Mouse (Mus musculus) adrenal gland (tissue): ENCODE results near the gene Lyrm4.

Experiments
- intact Hi-C: fragments of 180-260 bp; cut with DNase I; formaldehyde crosslinking; loops from one replicate; pipeline ENCODE4 v1.15.1; 2025
- long read RNA-seq, 2 experiments: library from polyadenylated mRNA; unstranded; transcript quantifications; one replicate each; pipeline ENCODE4 v2.0.0; 2020; ENCODE audit warnings: borderline replicate concordance in 1 of 2; ENCODE audit not compliant: insufficient replicate concordance in 1 of 2

Lyrm4 gene
- long read RNA-seq, experiment 1, transcript Lyrm4-201 (3 exons, 2,086 nt), result major isoform, 73 of 78 reads
- long read RNA-seq, experiment 1, partial matches to known transcripts, result 3 of 78 reads
- long read RNA-seq, experiment 1, other reads (novel, unspliced or antisense), result 2 of 78 reads
- long read RNA-seq, experiment 2, transcript Lyrm4-201 (3 exons, 2,086 nt), result major isoform, 39 of 41 reads
- long read RNA-seq, experiment 2, partial matches to known transcripts, result 0 of 41 reads
- long read RNA-seq, experiment 2, other reads (novel, unspliced or antisense), result 2 of 41 reads

DNA sequence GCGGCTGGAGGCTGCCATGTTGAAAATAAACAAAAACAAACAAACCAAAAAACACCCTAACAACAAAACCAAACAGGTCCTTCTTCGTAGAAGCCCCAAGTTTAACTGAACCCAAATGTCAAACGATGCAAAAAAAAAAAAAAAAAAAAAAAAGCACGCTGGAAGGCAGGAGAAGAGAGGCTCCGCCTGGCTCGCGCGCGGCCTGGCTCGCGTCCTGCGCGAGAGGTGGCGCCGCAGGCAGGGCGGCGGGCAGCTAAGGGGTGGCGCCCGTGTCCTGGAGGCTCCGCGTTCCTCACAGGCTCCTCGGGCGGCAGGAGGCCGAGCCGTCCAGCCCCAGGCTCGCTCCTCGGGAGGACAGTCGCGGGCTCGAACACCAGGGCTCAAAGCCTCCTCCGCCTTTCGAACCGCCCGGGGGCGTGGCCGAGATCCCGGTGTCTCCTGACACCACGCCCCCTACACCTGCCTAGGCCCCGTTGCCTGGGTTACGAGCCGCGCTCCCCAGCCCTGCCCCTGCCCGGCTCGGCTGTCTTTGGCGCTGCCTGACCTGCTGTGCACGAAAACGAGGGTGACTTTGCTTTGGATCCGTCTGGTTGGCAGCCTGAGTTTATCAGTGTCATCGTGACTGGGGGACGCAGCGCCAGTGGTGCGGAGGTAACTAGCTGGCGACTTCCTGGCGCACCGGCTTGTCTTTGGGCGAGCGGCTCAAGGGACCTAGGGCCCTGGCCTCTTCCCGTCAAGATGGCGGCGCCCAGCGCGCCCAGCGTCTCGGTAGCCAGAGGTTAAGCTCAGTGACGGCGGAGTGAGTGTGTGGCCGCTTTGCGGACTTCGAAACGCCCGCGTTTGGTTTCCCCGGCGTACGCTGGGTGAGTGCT lies at the start of gene Lyrm4, which contains the start of gene Fars2:
TSS of gene Lyrm4 (minus strand) at position 384 of the 872 bp plus-strand sequence.
TSS of gene Fars2 (plus strand) at position 270 of the 872 bp plus-strand sequence.
- intact Hi-C loops, result no loop called here

GRCm38 (mm10) chr13:36163898-36164297 lies 46.6 kb upstream of the Lyrm4 start:
- intact Hi-C loops, result no loop called here

- intact Hi-C loops, result no loop called here
Observed at GRCm38 (mm10) chr13:36163411-36163810, 46.1 kb upstream of the Lyrm4 start.

DNA sequence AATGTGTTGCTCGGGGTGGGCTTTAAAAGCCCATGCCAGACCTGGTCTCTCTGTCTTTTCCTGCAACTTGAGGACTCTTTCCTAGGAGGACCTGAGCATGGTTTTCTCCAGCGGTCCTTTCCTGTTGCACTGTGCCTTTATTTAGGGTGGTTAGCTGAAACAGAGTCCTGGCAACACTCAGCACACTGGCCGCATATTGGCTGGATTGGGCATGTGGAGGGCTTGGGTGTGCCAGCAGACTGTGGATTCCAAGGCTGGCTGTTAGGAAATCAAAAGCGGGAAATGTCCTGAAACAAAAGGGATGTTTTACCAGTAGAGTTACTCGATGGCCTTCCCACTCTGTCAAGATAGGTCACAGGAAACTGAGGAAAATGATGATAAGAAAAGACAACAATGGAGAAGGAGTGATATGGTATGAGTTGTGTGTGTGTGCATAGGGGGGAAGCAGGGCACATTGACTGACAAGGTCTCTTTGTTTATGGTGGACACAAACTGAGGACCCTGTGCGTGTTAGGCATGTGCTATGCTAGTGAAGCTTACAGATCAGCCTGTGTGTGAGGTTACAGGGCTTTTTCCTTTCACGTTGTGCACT lies 39.1 kb upstream of the Lyrm4 start:
- intact Hi-C loops, result no loop called here

GRCm38 (mm10) chr13:36152728-36153498 lies 35.6 kb upstream of the Lyrm4 start:
- intact Hi-C loops, result no loop called here

- intact Hi-C loops, result no loop called here
Observed at GRCm38 (mm10) chr13:36150272-36150671, 32.9 kb upstream of the Lyrm4 start.

DNA sequence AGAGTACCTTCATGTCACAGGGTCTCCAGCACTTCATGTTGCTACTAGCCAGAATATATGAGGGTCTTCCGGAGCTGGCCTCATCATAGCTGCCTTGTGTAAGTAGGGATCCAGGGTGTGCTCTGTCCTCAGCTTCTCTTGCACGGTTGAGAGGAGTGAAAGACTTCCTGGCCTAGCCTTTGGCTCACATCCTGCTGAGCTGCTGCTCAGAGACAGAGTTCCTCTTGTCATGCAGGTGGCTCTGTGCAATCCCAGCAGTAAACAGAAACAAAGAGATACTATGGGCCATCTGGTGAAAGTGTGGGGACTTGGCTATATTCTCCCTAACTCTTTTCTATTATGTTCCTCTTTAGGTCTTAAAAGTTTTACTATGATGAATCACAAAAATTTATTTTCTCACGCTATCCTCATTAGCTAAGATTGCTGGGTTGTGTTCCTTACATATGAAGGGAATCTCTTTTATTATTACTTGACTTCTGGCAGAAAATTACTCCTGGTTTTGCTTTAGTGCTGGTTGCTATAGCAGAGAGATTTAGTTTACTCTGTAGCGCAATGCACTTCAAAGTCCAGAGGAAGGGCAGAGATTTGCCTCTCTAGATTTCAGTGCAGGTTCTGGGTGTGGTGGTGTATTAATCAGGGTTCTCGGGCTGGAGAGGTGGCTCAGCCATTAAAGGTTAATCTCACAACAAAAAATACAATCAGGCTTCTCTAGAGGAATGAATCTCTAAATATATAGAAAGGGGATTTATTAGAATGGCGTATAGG lies 32.0 kb upstream of the Lyrm4 start:
- intact Hi-C loops, result no loop called here

DNA sequence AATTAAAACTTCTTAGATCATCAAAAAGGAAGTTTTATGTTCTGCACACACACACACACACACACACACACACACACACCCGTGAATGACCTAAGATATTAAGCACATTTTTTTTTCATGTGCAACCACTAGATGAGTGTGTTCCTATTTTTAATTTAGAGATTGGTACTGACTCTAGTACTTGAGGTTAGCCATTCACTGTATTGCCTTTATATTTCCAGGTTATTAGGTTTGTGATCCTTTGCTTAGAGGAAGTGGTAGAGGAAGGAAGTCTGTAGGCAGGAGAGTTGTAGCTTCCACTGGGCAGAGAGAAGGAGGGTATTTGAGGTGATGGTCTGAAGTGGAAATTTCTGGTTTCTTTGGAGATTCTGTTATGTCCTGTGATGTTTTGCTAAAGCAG lies 28.3 kb upstream of the Lyrm4 start:
- intact Hi-C loops, result no loop called here

- intact Hi-C loops, result no loop called here
Observed at GRCm38 (mm10) chr13:36140247-36141016, 23.1 kb upstream of the Lyrm4 start.

- intact Hi-C loops, result no loop called here
Observed at GRCm38 (mm10) chr13:36139703-36140102, 22.4 kb upstream of the Lyrm4 start.

DNA sequence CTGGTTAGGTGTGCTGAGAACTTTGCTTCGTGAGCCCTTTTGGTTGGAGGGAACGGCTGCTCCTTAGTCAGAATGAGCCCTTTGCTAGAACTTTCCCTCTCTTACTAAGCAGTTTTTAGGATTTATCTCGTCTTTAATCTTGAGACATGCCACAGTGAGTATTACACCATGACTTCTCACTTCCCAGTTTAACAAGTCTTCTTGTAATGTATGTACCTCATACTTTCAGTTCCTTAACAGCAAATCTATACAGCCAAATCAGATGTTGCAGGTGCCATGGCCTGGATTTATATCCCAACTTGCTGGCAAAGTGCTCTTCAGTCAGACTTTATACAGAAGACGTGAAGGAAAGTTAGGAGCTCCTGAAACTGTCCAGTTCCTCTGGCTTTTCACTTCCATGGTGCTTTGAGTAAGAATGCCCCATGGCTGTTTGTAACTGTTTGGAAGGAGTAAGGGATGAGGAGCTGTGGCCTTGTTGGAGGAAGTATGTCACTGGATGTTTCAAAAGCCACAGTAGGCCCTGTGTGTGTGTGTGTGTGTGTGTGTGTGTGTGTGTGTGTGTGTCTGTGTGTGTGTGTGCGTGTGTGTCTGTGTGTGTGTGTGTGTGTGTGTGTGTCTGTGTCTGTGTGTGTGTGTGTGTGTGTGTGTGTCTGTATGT lies 14.8 kb upstream of the Lyrm4 start:
- intact Hi-C loops, result no loop called here

GRCm38 (mm10) chr13:36131401-36131800 lies 14.1 kb upstream of the Lyrm4 start:
- intact Hi-C loops, result no loop called here

DNA sequence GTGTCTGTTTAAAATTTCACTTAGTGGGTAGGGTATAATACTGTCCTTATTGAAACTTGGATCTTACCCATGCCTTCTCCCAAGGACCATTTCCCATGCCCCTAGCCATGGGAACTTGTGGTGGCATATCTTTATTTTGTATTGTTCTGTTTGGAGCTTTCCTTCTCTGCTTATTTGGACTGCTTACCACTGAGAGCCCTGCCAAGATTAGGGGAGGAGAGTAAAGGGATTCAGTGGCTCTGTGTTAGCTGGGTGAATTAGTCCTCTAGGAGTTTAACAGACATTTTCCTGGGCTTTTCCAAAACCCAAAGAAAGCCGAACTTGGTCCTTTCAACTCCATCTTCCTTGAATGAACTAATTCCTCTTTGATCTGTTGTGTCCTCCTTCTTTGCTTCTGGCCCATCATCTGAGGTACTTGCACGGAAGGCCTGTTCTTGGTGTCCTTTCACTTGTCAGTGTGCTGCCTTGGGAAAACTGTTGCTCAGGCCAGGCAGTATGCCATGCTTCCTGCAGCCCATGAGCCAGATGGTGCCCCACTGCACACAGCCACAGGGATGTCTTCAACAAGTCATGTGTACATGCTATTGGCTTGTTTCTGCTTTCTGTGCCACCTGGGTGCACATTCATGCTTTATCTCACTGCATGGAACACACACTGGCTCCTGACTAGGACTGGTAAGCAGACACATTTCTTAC lies 12.2 kb upstream of the Lyrm4 start:
- intact Hi-C loops, result no loop called here

DNA sequence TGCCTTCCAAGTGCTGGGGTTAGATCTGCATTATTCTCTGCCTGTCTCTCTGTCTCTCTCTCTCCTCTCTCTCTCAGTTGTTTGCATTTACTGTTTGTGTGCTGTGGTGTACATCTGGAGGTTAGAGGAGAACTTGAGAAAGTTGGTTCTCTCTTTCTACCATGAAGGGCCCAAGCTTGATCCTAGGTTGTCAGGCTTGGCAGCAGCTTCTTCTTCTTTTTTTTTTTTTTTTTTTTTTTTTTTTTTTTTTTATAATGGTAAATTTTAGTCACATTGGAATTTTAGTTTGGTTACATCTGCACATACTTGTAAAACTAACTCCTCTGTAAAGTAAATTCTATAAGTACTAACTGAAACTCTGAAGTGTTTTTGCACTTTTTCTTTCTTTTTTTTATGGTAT lies 3.3 kb upstream of the Lyrm4 start:
- intact Hi-C loops, result no loop called here

DNA sequence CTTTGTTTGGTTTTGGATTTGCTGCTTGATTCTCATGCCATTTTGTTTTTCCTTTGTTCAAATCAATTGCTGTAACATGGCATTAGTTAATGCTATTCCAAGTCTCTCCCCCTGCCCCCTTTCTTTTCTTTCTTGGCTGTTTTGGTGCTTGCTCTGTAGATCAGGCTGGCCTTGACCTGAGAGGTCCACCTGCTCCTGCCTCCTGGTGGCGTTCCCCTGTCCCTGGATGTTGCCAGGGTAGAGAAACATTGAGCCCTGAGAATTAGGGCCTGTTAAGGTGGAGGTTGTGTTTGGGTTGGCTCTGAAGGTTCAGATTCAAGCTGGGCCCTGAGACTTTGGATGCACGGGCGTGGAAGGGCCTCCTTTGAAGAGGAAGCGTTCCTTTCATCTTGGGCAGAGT lies 2.4 kb upstream of the Lyrm4 start:
- intact Hi-C loops, result no loop called here

GRCm38 (mm10) chr13:36116520-36117142 lies 695 bp downstream of the Lyrm4 start:
- intact Hi-C loops, result no loop called here

DNA sequence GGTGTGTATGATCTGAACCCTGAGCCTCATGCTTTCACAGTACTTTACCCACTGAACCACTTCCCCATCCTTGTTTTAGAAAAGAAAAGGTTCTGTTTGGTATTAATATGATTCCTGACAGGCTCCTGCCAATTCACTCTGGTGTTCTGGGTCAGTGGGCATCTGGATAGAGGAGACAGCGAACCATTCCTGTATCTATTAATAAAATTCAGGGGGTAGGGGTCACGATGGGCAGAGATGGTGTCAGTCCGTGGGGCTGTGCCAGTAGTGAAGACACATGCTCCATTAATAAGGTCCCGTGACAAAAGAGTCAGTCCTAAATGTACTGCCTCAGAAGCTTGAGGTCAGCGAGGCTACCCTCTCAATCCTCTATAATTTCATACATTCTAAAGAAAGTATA lies 4.1 kb downstream of the Lyrm4 start:
- intact Hi-C loops, result loop anchor here (5.0 kb wide), 1 partner anchor 96 kb away; no protein-coding TSS in a partner anchor

DNA sequence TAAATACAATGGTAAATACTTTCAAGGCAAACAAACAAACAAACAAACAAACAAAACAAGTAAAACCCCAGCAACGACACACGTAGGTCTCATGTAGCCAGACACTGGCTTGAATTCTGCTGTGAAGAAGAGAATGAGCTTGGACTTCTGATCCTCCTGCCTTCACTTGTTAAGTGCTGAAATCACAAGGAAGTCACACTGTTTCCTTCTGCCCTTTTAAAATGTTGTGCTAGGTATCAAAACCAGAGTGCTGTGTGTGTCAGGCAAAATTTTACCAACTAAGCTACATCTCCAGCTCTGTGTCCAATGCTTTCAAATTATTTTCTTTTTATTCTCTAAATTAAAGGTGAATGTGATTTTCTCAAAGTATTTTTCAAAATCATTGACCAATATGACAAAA lies 6.0 kb downstream of the Lyrm4 start:
- intact Hi-C loops, result loop anchor here (5.0 kb wide), 1 partner anchor 94 kb away; no protein-coding TSS in a partner anchor
